Mouse (Mus musculus): ENCODE measurements around the gene Lmtk3.

- TF ChIP-seq FLI1 (IDR thresholded peaks at IDR 0.05; ENCODE audit: low read length) (no peak), GATA1 (IDR thresholded peaks at IDR 0.05; ENCODE audit: borderline replicate concordance, low read length) (no peak)
Measured at GRCm38 (mm10) chr7:45784524-45785372, 1.2 kb downstream of the Lmtk3 start, which contains the start of gene Sult2b1.
